Mouse (Mus musculus) CH12.LX (cell line): ENCODE data around the gene Oaz1.

Experiments
- CTCF ChIP-seq, 2 experiments: IDR thresholded peaks in 1 of 2; conservative IDR thresholded peaks in 1 of 2; 2 replicates each; pipeline ENCODE4 v1.5.1; 2011 to 2012; ENCODE audit warnings: low read depth in 2 of 2, low read length in 2 of 2, improper control_type of control experiment in 1 of 2, inconsistent platforms in 1 of 2, mild to moderate bottlenecking in 1 of 2, moderate library complexity in 1 of 2
- ELF1 ChIP-seq: IDR thresholded peaks from 2 replicates; pipeline ENCODE4 v1.6.1; 2014; ENCODE audit warnings: low read depth, mild to moderate bottlenecking, inconsistent platforms, low read length, improper control_type of control experiment
- JUN ChIP-seq: IDR thresholded peaks from 2 replicates; pipeline ENCODE4 v1.6.1; 2011; ENCODE audit warnings: low read depth, mild to moderate bottlenecking, low read length, improper control_type of control experiment, moderate library complexity; ENCODE audit not compliant: insufficient read depth
- POLR2A ChIP-seq: IDR thresholded peaks from 2 replicates; pipeline ENCODE4 v1.6.1; 2011; ENCODE audit warnings: low read depth, mild to moderate bottlenecking, improper control_type of control experiment, low read length
- ZNF384 ChIP-seq: IDR thresholded peaks from 2 replicates; pipeline ENCODE4 v1.6.1; 2012; ENCODE audit warnings: low read depth, low read length, improper control_type of control experiment, inconsistent platforms

GRCm38 (mm10) chr10:80856908-80857307 is 30.5 kb downstream of the Oaz1 start:
- TF ChIP-seq ELF1 (no peak), ZNF384 (no peak), JUN (no peak), POLR2A (no peak), CTCF (conservative IDR thresholded peaks at IDR 0.05 in 1 of 2, IDR thresholded peaks at IDR 0.05 in 1 of 2; ENCODE audit: low read depth in 2 of 2, low read length in 2 of 2) (no peak)
